Mouse (Mus musculus): Measurements from ENCODE around the gene 5330417H12Rik.

DNA sequence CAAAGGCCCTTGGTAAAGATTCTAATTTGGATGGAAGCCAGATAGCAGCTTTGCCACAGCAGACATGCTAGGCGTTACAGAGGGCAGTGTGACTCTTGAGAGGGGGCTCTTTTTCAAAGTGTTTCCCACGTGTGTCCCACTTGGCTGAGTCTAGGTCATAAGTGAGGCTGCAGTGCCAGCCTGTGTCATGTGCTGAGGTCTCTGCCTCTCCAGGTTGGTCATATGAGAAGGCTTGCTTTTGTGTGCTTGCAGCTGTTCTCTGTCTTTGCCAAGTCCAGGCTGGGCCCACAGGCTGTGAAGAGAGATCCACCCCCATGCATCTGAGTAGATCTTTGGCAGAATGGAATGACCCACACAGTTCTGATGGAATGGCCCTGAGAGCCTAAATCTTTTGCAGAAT lies 32.3 kb downstream of the 5330417H12Rik start:
- TF ChIP-seq CTCF (IDR thresholded peaks at IDR 0.05; ENCODE audit: borderline replicate concordance, extremely low read depth, insufficient read depth, insufficient read length) (no peak), POLR2A (IDR thresholded peaks at IDR 0.05; ENCODE audit: borderline replicate concordance, extremely low read depth, insufficient read depth, insufficient read length, poor library complexity, severe bottlenecking) (no peak)
